Mouse (Mus musculus): ENCODE results near the gene Vwa3b.

The Vwa3b gene

DNA sequence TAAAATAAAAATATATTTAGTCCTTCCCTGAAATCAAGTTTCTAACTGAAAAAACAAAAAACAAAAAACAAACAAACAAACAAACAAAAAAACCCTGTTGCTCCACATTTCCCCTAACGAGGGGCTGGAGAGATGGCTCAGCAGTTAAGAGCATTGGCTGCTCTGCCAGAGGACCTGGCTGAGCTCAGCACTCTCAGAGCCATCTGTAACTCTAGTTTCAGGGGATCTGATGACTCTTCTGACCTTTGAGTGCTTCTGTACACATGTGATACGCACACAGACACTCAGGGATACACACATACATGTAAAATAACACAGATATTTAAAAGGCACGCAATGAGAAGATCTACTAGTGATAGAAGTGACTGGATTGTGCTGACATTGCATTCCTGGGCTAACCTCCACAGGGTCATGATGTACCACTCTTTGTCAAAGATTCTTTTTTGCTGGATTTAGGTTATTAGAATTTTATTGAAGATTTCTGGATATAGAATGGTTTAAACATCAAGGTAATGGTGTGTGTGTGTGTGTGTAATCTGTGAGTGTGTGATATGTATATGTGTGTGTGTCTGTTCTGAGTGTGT is 14.7 kb upstream of the Vwa3b start:
- DNase-seq (ENCODE audit: low spot score) = no peak

DNA sequence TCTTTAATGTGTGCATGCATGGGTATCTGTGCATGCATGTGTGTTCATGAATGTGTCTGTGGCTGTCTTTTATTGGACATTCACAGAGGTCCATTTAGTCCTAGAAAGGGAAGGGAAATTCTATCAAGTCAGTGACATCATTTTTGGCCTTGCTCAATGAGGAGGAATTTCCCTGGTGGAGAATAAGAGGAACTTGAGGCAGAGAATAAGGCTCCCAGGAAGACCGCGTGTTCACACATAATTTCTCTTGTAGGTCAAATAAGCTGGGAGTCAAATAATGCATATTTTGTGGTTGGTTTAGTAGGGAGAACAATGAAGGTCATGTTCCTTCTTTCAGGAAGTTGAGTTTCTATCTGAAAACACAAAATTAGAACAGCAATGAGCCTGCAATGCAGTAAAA is 13.4 kb upstream of the Vwa3b start:
- no peak for DNase-seq (ENCODE audit: low spot score)

DNA sequence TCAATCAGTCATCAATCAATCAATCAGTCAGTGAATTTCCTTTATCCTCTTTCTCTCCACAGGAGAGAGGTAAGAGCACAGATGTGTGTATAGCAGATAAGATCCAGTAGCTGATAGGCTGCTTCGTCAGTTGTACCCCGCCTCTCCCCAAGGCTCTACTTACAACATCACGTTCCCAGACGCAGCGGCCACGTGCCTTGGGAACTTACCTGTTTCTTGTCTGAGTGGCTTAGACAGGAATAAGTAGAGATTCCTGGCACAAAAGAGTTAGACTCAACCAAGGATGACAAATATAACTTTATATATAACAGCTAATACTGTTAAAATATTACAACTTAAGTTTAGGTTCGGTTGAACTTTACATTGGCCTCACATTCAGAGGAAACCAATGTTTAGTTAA is 12.7 kb upstream of the Vwa3b start:
- DNase-seq (ENCODE audit: low spot score) = no peak

DNA sequence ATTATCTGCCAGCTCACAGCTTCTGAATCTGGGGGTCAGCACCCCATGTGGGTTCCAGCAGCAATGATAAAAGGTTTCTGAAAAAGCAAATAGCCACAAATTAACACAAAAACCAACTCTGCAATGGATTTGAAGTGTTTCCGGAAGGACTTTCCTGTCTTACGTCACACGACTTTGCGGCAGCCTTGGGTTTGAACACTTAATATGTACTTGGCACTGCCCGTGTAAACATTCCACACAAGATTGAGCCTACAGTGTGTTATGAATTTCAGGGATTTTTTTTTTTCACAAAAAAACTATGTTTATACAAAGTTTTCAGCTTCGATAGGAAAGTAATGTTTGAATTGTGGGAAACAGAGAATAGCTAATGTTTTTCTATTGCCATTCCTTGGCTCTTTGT is 7.4 kb upstream of the Vwa3b start:
- DNase-seq (ENCODE audit: low spot score) = no peak

DNA sequence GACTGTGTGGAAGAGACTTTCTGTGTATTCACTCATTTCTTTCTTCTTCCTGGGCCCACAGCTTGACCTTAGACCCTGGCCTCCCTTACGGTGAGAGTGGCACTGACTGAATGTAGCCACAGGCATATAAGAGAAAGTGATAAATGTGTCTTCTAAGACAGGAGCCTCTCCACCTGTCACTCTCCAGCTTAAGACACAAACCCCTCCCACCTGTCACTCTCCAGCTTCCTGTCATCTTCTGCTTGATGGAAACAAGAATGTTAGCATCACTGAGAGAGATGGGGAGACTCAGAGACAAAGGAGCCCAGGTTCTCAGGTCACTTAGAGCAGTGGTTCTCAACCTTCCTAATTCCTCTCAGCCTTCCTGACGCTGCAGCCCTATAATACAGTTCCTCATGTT is 3.7 kb upstream of the Vwa3b start:
- DNase-seq (ENCODE audit: low spot score) = no peak

DNA sequence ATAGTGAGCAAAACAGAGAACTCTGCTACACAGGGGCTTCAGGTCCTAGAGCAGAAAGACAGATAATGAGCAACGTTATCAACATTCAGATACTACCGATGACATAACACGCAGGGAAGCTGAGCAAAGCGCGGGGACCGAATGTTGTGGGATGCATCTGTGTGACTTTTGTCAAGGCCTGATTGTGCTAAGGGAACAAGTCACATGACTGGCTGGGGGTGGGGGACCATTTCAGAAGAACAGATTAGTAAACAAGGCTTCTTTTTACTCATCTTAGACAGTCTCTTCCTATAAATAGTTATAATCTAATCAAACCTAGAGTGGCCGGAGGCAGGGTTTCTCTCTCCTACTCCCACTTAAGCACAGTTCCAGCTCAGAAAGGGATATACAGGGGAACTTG is 1.7 kb upstream of the Vwa3b start:
- no peak for DNase-seq (ENCODE audit: low spot score)

DNA sequence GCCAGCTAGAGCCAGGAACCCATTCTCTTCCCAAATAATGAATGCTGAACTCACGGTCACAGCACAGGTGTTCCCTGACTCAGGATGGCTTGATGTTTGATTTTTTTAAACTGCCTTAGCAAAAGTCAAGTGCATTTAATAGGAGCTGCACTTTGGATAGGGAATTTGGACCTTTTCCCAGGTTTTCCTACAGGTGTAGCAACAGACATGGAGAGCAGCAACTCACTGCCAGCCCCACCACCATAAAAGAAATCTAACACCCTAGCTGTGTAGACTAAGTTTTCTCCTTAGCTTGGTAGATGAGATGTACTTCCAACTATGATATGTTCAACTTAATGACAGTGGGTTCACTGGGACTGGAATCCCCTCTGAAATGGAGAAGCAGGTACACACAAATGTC is 1.0 kb upstream of the Vwa3b start:
- DNase-seq (ENCODE audit: low spot score) = no peak

DNA sequence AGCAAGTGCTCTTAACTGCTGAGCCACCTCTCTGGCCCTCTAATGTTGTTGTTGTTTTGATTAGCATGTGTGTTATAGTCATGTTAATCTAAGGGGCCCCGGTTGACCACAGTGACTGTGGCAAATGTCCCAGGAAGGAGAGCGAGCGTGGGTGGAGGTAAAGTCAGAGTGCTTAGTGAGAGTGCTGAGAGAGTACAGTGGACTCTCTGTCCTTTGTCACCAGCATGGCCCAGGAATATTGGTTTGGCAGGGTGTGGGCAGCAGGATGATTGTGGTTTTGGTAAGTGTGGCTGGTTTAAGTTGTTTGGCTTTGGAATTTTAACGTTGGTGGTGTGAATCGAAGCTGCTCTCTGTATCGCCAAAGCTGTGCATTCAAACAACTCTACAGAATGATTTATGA is 470 bp downstream of the Vwa3b start:
- DNase-seq (ENCODE audit: low spot score) = no peak

DNA sequence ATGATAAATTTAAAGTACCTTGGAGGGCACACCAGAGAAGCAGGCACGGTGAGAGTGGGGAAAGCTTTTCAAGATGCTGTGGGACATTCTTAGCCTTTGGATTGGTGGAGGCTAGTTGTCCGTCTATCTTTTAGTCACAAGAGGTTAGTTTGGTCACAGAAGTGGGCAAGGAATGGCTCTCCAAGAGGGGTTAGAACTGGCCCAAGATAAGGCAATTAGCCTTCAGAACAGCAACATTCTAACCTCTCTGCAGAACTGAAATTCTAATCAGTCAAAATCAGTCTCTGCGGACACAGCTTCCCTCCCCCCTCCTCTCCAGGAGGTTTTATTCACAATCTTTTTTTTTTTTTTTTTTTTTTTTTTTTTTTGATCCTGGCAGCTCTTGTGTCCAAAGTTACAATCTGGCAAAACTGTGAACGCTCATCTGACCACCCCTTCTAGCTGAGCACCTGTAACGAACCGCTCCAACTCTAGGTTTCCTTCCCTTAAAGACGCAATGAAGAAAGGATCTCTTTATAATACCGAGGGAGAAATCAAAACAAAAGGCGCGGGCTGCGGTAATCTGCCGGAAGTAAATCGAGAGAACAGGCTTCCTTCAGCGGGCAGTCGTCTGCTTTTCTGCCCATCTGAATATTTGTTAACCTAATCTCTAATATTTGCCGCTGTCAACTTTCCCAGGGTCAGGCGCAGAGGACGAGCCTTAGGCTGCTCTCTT is 2.2 kb downstream of the Vwa3b start:
- no peak for DNase-seq (ENCODE audit: low spot score)

DNA sequence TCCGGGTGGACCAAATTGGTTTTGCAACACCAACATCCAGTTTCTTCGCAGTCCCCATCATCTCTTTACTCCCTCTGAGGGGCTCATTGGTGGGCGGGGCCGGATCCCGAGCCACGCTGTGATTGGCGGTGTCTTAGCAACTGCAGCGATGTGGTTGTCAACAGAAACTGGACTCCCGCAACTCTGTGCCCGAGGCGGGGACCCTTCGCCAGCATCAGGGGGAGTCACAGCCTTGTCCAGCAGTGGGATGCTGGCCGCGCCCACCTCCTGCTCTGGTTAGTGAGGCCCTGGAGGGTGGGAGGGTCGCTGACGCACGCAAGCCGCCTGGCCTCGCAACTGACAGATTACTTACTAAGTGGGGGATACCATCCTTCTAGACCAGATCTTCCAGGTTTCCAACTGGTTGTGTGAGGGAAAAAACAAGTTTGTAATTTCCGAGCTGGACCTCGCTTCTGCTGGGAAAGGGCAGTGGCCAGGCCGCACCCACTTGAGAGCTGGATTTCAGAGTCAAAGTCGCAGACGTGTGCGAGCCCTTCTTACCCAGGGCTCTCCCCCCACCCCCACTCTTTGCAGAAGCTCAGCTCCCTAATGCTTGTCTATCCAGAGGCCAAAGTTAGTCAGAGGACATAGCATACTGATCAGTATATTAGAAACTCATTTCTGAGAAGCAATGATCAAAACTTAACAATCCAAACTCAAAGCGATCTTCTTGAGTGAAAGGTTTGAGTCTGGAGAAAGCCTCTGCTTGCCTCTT is 2.9 kb downstream of the Vwa3b start:
- DNase-seq (ENCODE audit: low spot score) = peak; percentile 57

DNA sequence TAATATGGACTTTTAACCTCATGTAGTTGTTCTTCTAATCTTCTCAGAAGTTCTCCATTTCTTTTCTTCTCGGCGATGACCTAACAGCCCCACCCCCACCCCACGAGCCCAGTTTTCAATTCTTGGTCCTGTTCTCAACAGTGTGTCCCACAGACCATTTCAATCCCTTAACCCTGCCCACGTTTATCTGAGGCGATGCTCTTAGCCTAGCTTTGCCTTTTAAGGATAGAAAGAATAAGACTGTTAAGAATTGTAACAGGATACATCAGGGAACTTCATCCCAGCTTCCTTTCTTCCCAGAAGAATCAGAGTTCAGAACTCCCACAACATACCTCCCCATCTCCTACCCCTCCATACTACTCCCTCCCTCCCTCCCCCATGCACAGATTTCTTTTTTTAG is 3.5 kb downstream of the Vwa3b start:
- DNase-seq (ENCODE audit: low spot score) = no peak

DNA sequence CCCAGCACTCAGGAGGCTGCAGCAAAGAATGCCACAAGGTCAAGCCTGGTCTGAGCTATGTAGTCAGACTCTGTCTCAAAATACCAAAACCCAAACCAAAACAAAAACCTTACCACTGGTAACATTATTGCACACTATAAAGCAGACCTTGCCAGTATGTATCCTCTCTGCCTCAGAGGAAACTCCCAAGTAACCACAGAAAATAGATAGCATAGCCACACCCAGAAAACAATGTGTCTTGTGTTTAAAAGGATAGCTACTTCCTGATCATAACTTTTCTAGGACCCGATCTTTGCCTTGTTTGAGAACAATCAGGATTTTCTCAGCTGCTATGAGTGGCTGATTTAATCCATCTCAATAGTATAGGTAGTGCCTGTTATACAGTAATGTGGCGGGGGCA is 4.3 kb downstream of the Vwa3b start:
- DNase-seq (ENCODE audit: low spot score) = no peak

DNA sequence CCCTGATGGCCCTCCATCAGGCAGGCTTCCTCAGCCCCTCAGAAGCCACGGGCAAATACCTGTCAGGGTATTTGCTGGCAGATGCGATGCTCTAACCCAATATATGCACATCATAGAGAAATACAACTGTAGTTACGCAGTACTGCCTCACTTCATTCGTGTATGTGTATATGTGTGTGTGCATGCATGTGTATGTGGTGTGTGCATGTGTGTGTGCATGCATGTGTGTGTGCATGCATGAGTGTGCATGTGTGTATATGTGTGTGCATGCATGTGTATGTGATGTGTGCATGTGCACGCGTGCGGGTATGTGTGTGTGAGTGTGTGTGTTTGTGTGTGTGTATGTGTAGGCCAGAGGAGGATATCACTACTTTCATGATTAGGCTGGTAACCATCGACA is 9.5 kb downstream of the Vwa3b start:
- no peak for DNase-seq (ENCODE audit: low spot score)

DNA sequence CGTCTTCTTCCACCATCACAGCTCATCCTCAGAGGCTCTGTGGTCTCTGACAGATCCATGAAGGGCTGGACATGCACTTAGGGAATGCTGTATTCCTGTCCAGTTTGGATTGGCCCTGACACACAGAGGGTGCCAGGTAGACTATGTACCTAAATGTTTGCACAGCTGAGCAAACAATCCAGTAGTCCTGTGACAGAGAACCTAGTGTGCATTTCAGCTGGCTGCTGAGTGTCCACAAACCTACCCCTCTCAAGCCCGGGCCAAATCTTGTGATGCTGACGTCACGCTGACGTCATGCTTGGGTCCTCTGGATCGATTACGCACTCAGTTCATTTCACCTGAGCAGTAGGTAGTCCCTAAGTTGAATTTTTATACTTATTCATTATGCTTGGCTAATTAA is 14.7 kb downstream of the Vwa3b start:
- no peak for DNase-seq (ENCODE audit: low spot score)

DNA sequence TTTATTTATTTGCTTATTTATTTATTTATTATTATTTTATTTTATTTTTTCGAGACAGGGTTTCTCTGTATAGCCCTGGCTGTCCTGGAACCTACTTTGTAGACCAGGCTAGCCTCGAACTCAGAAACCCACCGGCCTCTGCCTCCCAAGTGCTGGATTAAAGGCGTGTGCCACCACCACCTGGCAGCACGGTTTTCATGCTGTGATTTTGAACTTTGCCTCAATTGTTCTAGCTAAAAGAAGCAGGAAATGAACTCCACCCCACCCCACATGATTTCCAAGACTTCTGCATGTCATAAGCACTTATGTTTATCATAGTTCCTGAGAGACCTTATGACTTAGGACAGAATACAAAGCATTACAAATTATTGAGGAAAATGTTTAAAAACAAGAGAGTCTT is 15.5 kb downstream of the Vwa3b start:
- DNase-seq (ENCODE audit: low spot score) = no peak

DNA sequence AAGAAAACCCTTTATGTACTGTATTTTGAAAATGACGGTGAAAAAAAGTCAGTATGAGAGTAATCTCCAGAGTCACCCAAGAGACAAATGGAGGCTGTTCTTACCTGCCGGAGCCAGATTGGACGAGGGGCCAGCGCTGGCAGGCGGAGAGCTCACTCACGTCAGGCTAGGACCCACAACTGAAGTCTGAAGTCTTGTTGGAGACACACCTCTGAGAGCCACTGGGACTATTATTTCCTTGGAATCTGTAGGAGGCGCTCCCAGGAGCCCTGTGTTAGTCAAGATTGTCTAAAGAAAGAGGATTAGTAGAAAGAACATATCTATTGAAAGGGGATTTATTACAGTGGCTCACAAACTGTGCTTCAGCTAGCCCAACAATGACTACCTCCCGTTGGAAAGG is 16.4 kb downstream of the Vwa3b start:
- no peak for DNase-seq (ENCODE audit: low spot score)

DNA sequence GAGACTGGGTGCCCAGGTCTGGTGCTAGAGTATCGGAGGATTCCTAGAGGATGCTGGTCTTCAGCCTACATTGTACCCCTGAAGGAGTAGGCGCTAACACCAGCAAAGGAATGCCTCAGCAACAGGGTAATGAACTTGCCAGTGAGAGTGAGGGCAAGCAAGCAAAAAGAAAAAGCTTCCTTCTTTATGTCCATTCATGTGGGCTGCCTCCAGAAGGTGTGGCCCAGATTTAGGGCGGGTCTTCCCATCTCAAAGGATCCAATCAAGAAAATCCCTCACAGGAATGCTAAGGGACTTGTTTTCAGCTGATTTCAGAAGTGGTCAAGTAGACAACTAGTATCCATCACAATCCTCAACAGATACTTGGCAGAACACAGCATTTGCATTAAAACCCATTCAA is 16.8 kb downstream of the Vwa3b start:
- DNase-seq (ENCODE audit: low spot score) = no peak

DNA sequence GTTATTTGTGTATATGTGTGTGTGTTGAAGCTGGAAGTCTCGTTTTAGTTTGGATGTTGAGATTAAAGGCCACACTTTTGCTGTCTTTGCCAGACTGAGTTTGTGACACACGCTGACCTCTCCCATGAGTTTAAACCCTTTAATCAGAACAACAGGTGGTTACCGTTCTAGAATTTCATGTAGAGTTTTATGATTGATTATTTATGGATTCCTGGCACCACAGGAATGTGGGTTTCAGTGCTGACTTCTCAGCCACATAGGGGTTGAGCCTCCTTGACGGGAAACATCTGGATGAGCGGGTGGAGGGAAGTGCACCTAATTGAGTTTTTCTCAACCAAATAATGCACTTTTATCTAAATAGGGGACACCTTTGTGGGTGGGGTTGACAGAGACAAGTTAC is 19.1 kb downstream of the Vwa3b start:
- no peak for DNase-seq (ENCODE audit: low spot score)

DNA sequence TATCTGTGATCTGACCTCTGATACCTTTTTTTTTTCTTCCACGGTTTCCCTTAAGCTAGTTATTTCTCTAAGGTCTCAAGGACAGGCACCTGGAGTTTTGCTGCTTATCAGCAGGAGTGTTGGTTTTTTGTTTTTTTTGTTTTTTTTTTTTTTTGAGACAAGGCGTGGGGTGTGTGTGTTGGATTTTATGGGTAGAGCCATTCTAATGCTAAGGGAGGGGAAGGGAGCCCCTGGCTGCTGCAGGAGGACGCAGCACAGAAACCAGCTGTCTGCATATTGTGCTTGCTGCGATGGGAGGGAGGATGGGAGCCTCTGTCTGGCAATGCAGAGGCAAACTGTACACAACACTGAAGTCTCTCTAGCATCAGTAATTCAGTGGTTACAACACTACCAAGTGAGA is 22.8 kb downstream of the Vwa3b start:
- DNase-seq (ENCODE audit: low spot score) = no peak

DNA sequence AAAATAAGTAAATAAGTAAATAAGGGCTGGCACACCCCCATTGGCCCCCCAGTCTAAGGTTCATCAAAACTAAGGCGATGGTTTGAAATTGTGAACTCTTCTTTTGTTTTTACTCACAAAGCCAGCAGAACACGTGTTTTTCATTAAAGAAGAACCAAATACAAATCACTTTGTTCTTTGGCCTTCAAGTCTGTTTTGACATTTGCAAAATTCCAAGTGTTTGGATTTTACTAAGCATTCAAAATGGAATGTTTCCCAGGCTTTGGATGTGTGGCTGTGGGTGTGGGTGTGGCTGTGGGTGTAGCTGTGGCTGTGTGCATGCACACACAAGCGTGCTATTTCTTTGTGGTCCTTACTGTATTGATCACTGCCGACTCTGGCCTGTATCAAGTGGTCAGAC is 27.3 kb downstream of the Vwa3b start:
- no peak for DNase-seq (ENCODE audit: low spot score)

DNA sequence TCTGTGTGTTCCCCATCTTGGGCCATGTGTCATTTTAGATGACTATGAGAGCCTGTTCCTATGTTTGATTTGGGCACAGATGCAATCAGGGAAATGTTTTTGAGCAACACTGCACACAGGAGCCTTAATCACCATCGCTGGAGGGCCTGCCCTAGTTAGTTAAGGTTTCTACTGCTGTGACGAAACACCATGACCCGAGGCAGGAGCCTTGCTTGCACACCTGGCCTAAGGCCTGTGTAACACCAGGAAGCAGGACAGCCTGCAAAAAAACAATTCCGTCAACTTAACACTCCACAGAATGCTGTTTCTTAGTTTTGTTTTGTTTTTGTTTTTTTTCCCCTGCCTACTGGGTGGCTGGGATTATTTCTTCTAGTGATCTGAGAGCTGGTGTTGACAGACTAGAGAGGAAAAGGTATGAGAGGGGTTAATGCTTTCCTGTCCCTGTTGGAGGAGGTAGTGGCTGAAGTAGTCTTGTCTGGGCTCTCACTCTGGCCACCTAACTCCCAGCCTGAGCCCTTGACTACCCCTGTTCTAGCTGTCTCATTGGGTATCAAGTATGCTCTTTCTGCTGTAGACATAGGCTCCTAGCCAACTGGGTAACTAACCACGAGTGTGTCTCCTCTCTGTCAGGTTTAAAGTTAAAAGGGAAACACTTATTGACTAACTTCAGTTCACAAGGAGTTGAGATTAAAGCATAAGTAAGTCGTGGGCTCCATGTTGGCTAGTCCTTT is 30.6 kb downstream of the Vwa3b start:
- no peak for DNase-seq (ENCODE audit: low spot score)

DNA sequence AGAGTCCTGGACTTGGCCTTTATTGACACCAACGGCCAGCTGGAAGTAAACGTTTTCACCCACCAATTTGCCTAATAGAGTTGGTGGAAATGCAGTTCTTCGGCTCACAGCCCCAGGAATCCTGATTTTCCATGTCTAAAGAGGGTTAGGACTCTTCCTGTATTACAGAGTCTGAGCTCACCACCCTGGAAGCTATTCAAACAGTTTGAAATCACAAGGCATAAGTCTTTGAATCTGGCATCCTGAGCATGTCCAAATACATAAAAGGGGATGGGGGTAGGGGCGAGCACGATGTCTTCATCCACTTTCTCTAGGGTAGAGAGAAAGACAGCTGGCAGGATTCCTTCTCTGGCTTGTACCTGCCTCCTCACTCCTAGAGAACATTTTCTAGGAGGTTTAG is 34.5 kb downstream of the Vwa3b start:
- DNase-seq (ENCODE audit: low spot score) = no peak

DNA sequence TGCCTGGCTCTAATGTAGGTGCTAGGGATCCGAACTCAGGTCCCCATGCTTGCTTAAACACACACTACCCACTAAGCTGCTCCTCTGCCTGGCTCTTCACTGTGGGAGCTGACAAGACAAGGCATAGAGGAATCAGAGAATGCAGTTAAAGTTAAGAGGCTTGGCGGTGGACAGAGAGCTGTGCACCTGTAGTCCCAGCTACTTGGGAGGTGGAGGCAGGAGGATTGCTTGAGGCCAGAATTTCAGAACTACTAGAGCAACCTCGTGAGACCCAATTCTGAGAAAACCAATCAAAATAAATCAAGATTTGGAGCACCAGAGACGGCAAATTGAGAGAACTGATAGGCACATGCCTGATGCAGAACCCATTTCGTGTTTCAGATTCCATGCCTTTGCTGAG is 36.7 kb downstream of the Vwa3b start:
- DNase-seq (ENCODE audit: low spot score) = no peak
